Mouse (Mus musculus) lung, adult 2 months (tissue): ENCODE results near the gene Col15a1.

ENCODE experiments used
- CTCF ChIP-seq: fragments of 200-500 bp; IDR thresholded peaks from 2 replicates; pipeline ENCODE4 v1.5.1; 2011; ENCODE audit warnings: mild to moderate bottlenecking, low read length, control low read depth; ENCODE audit not compliant: insufficient read depth
- POLR2A ChIP-seq: fragments of 200-500 bp; IDR thresholded peaks from 2 replicates; pipeline ENCODE4 v1.6.1; 2011; ENCODE audit warnings: low read depth, mild to moderate bottlenecking, control low read depth, low read length, borderline replicate concordance; ENCODE audit errors: extremely low read depth

DNA sequence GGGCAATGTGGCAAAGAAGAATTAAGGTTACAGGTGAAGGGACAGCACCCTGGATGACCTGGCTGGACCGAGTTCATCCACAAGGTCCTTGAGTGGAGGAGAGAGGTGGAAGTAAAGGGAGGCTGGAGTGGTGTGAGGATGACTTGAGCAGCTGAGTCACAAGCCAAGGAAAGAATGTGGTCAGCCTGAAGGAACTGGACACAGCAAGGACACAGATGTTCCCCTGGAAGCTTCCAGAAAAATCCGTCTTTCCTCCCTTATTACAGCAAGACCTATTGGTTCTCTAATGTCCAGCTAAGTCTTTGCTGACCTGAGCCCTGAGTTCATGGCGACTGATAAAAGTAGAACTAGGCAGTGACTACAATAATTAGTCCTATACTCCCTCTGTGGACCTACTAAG, 12.6 kb downstream of the Col15a1 start:
- TF ChIP-seq CTCF (no peak), POLR2A (no peak)
